Mouse (Mus musculus): ENCODE measurements around the gene Pigs.

Gene Pigs

GRCm38 (mm10) chr11:78327634-78328511 lies at the start of gene Pigs:
Gene Pigs, plus strand, starts transcription at chr11:78328415.
- peak; percentile 90 for DNase-seq (ENCODE audit: low spot score)

GRCm38 (mm10) chr11:78278853-78279252 lies 49.4 kb upstream of the Pigs start:
- no peak for DNase-seq (ENCODE audit: low spot score)

GRCm38 (mm10) chr11:78279586-78279985 lies 48.6 kb upstream of the Pigs start:
- no peak for DNase-seq (ENCODE audit: low spot score)

GRCm38 (mm10) chr11:78289146-78289763 lies 39.0 kb upstream of the Pigs start:
- DNase-seq (ENCODE audit: low spot score), result no peak

GRCm38 (mm10) chr11:78290654-78291053 lies 37.6 kb upstream of the Pigs start, which contains the start of gene BC030499:
Gene BC030499, plus strand, starts transcription at chr11:78290841.
- DNase-seq (ENCODE audit: low spot score), result no peak

- DNase-seq (ENCODE audit: low spot score), result no peak
Measured at GRCm38 (mm10) chr11:78294585-78294984, 33.6 kb upstream of the Pigs start.

GRCm38 (mm10) chr11:78300917-78301316 lies 27.3 kb upstream of the Pigs start:
- DNase-seq (ENCODE audit: low spot score), result no peak

GRCm38 (mm10) chr11:78301357-78302084 lies 26.7 kb upstream of the Pigs start, which contains the start of gene Spag5:
Gene Spag5, plus strand, starts transcription at chr11:78301529.
- DNase-seq (ENCODE audit: low spot score), result peak; percentile 87

GRCm38 (mm10) chr11:78305272-78305671 lies 22.9 kb upstream of the Pigs start:
- no peak for DNase-seq (ENCODE audit: low spot score)

- no peak for DNase-seq (ENCODE audit: low spot score)
Measured at GRCm38 (mm10) chr11:78310861-78311511, 17.2 kb upstream of the Pigs start.

- no peak for DNase-seq (ENCODE audit: low spot score)
Measured at GRCm38 (mm10) chr11:78313662-78314061, 14.6 kb upstream of the Pigs start.

- DNase-seq (ENCODE audit: low spot score), result no peak
Measured at GRCm38 (mm10) chr11:78318411-78318810, 9.8 kb upstream of the Pigs start.

- DNase-seq (ENCODE audit: low spot score), result no peak
Measured at GRCm38 (mm10) chr11:78322076-78322831, 6.0 kb upstream of the Pigs start.

GRCm38 (mm10) chr11:78322860-78323259 lies 5.4 kb upstream of the Pigs start, which contains the start of gene Aldoc:
Gene Aldoc, plus strand, starts transcription at chr11:78322968.
- DNase-seq (ENCODE audit: low spot score), result peak; percentile 57

- DNase-seq (ENCODE audit: low spot score), result no peak
Measured at GRCm38 (mm10) chr11:78324000-78324785, 4.0 kb upstream of the Pigs start.

- DNase-seq (ENCODE audit: low spot score), result no peak
Measured at GRCm38 (mm10) chr11:78324965-78325364, 3.2 kb upstream of the Pigs start.

GRCm38 (mm10) chr11:78327215-78327614 lies 1.0 kb upstream of the Pigs start:
- no peak for DNase-seq (ENCODE audit: low spot score)

GRCm38 (mm10) chr11:78328512-78329056 lies 369 bp downstream of the Pigs start:
- no peak for DNase-seq (ENCODE audit: low spot score)

GRCm38 (mm10) chr11:78332676-78333075 lies 4.5 kb downstream of the Pigs start:
- DNase-seq (ENCODE audit: low spot score), result no peak

GRCm38 (mm10) chr11:78333992-78334391 lies 5.8 kb downstream of the Pigs start:
- no peak for DNase-seq (ENCODE audit: low spot score)

Measured in ovary, postnatal 14 days (tissue).